Mouse (Mus musculus): ENCODE data around the gene Btbd18.
"Not testable (repeated sequence)": the region's sequence is repeated elsewhere in the genome, so short reads cannot be mapped to it uniquely, and the experiment has no call there.

The Btbd18 gene

GRCm38 (mm10) chr2:84647051-84647568 is 11.8 kb upstream of the Btbd18 start:
- DNase-seq (ENCODE audit: low spot score in 2 of 2): no peak

- no peak for DNase-seq (ENCODE audit: low spot score in 2 of 2)
These were observed 10.5 kb upstream of the Btbd18 start for GRCm38 (mm10) chr2:84648369-84648768.

GRCm38 (mm10) chr2:84649674-84650073 is 9.2 kb upstream of the Btbd18 start:
- no peak for DNase-seq (ENCODE audit: low spot score in 2 of 2)

GRCm38 (mm10) chr2:84650464-84651195 is 8.2 kb upstream of the Btbd18 start, which contains the start of gene Ctnnd1:
Ctnnd1 (minus strand) TSS chr2:84650765.
- DNase-seq (ENCODE audit: low spot score in 2 of 2): peak; percentile 92 to 95

- no peak for DNase-seq (ENCODE audit: low spot score in 2 of 2)
These were observed 5.5 kb upstream of the Btbd18 start for GRCm38 (mm10) chr2:84653354-84653753.

GRCm38 (mm10) chr2:84655864-84656263 is 3.0 kb upstream of the Btbd18 start:
- no peak for DNase-seq (ENCODE audit: low spot score in 2 of 2)

GRCm38 (mm10) chr2:84660253-84660652 is 1.4 kb downstream of the Btbd18 start:
- peak in 1 of 2 experiments; percentile 54 for DNase-seq (ENCODE audit: low spot score in 2 of 2)

GRCm38 (mm10) chr2:84662866-84663265 is 4.0 kb downstream of the Btbd18 start:
- DNase-seq (ENCODE audit: low spot score in 2 of 2): no peak

- no peak for DNase-seq (ENCODE audit: low spot score in 2 of 2)
These were observed 7.2 kb downstream of the Btbd18 start for GRCm38 (mm10) chr2:84666081-84666480.

GRCm38 (mm10) chr2:84669828-84670568 is 11.1 kb downstream of the Btbd18 start:
- no peak for DNase-seq (ENCODE audit: low spot score in 2 of 2)

GRCm38 (mm10) chr2:84670569-84670933 is 11.7 kb downstream of the Btbd18 start, which contains the start of gene Selenoh:
Selenoh (minus strand) TSS chr2:84670770.
- peak; percentile 96 for DNase-seq (ENCODE audit: low spot score in 2 of 2)

- not testable (repeated sequence) for DNase-seq (ENCODE audit: low spot score in 2 of 2)
These were observed 12.7 kb downstream of the Btbd18 start for GRCm38 (mm10) chr2:84671535-84671934.

- DNase-seq (ENCODE audit: low spot score in 2 of 2): no peak
These were observed 18.5 kb downstream of the Btbd18 start for GRCm38 (mm10) chr2:84677270-84677967.

GRCm38 (mm10) chr2:84677968-84678880 is 19.3 kb downstream of the Btbd18 start, which contains the start of the genes Gm28635 and Med19:
Gm28635 (minus strand) TSS chr2:84678041.
Med19 (plus strand) TSS chr2:84678402.
- peak; percentile 95 to 99 for DNase-seq (ENCODE audit: low spot score in 2 of 2)

GRCm38 (mm10) chr2:84679016-84679415 is 20.1 kb downstream of the Btbd18 start, which contains the start of gene Tmx2:
Tmx2 (minus strand) TSS chr2:84679140.
- no peak for DNase-seq (ENCODE audit: low spot score in 2 of 2)

- no peak for DNase-seq (ENCODE audit: low spot score in 2 of 2)
These were observed 23.8 kb downstream of the Btbd18 start for GRCm38 (mm10) chr2:84682605-84683183.

- no peak for DNase-seq (ENCODE audit: low spot score in 2 of 2)
These were observed 29.4 kb downstream of the Btbd18 start for GRCm38 (mm10) chr2:84688080-84688844.

GRCm38 (mm10) chr2:84690050-84690449 is 31.2 kb downstream of the Btbd18 start:
- no peak for DNase-seq (ENCODE audit: low spot score in 2 of 2)

- DNase-seq (ENCODE audit: low spot score in 2 of 2): no peak
These were observed 36.3 kb downstream of the Btbd18 start for GRCm38 (mm10) chr2:84695007-84695695.
